Mouse (Mus musculus) inflammation-experienced regulatory T-cells, adult 6 months (primary cell): ENCODE data around the gene Rasip1. TPM values are rescaled to one million over a fixed set of nuclear protein-coding genes. Genes with fewer than 3 reads are reported as not detected.

ENCODE experiments used
- polyA plus RNA-seq, 3 experiments: library from polyadenylated mRNA; unstranded; fragments of 100-300 nt; shearing (Covaris generic); gene quantifications; one replicate each; pipeline ENCODE4 v1.2.1; 2017

The Rasip1 gene
- polyA plus RNA-seq, 3 experiments from 2014 or later: 0.17 TPM; not detected in 2

Other genes starting within 250 kb of the Rasip1 start
- gene Snrnp70, start 231.7 kb upstream of the Rasip1 start, polyA plus RNA-seq: 100 to 1,000 TPM in 1 of 3 experiments, 10 to 100 TPM in 2; 72.4 to 131 (median 77.7) TPM
- not detected for gene Kcna7, start 221.8 kb upstream of the Rasip1 start, polyA plus RNA-seq
- under 1 TPM in 2 of 3 experiments, not detected in 1; 0.31 to 0.34 TPM for gene Ntf5, start 213.8 kb upstream of the Rasip1 start, polyA plus RNA-seq
- not detected for gene Lhb, start 206.7 kb upstream of the Rasip1 start, polyA plus RNA-seq
- gene Gys1, start 192.6 kb upstream of the Rasip1 start, polyA plus RNA-seq: 1 to 10 TPM; 6.7 to 10.0 (median 9.7) TPM
- gene Ruvbl2, start 189.4 kb upstream of the Rasip1 start, polyA plus RNA-seq: 10 to 100 TPM; 36.7 to 48.4 (median 43.8) TPM
- 1,000 to 10,000 TPM; 1,271 to 2,003 (median 1,772) TPM for gene Ftl1, start 167.6 kb upstream of the Rasip1 start, polyA plus RNA-seq
- gene Bax, start 160.6 kb upstream of the Rasip1 start, polyA plus RNA-seq: 100 to 1,000 TPM; 138 to 175 (median 143) TPM
- gene Tulp2, start 145.6 kb upstream of the Rasip1 start, polyA plus RNA-seq: 1 to 10 TPM in 1 of 3 experiments, under 1 TPM in 2; 0.23 to 1.8 (median 0.29) TPM
- not detected for gene Gm45808, start 140.7 kb upstream of the Rasip1 start, polyA plus RNA-seq
- 1 to 10 TPM; 1.0 to 1.1 (median 1.1) TPM for gene Dhdh, start 138.7 kb upstream of the Rasip1 start, polyA plus RNA-seq
- 100 to 1,000 TPM; 119 to 153 (median 121) TPM for gene Nucb1, start 117.1 kb upstream of the Rasip1 start, polyA plus RNA-seq
- 10 to 100 TPM; 30.4 to 76.6 (median 56.4) TPM for gene Ppp1r15a, start 101.2 kb upstream of the Rasip1 start, polyA plus RNA-seq
- gene Plekha4, start 101.2 kb upstream of the Rasip1 start, polyA plus RNA-seq: under 1 TPM; 0.36 to 0.78 (median 0.53) TPM
- gene Hsd17b14, start 72.6 kb upstream of the Rasip1 start, polyA plus RNA-seq: under 1 TPM; 0.82 to 0.95 (median 0.91) TPM
- 10 to 100 TPM; 33.2 to 54.7 (median 51.4) TPM for gene Bcat2, start 57.3 kb upstream of the Rasip1 start, polyA plus RNA-seq
- gene Fgf21, start 12.0 kb upstream of the Rasip1 start, polyA plus RNA-seq: not detected
- gene Fut1, start 10.2 kb upstream of the Rasip1 start, polyA plus RNA-seq: not detected
- not detected for gene Izumo1, start 5.7 kb upstream of the Rasip1 start, polyA plus RNA-seq
- gene Mamstr, start 12.5 kb downstream of the Rasip1 start, polyA plus RNA-seq: not detected
- gene Fut2, start 38.9 kb downstream of the Rasip1 start, polyA plus RNA-seq: not detected
- gene Ntn5, start 56.5 kb downstream of the Rasip1 start, polyA plus RNA-seq: not detected
- gene Sec1, start 66.9 kb downstream of the Rasip1 start, polyA plus RNA-seq: under 1 TPM in 1 of 3 experiments, not detected in 2; 0.22 TPM
- gene Car11, start 72.4 kb downstream of the Rasip1 start, polyA plus RNA-seq: 1 to 10 TPM in 2 of 3 experiments, not detected in 1; 1.5 TPM
- 1 to 10 TPM; 3.1 to 8.6 (median 6.5) TPM for gene Dbp, start 77.6 kb downstream of the Rasip1 start, polyA plus RNA-seq
- gene Rpl18, start 88.0 kb downstream of the Rasip1 start, polyA plus RNA-seq: 1,000 to 10,000 TPM; 1,609 to 2,946 (median 2,383) TPM
- 10 to 100 TPM; 12.1 to 17.3 (median 15.5) TPM for gene Sphk2, start 90.5 kb downstream of the Rasip1 start, polyA plus RNA-seq
- under 1 TPM in 2 of 3 experiments, not detected in 1; 0.63 to 0.80 TPM for gene Fam83e, start 93.7 kb downstream of the Rasip1 start, polyA plus RNA-seq
- gene Spaca4, start 98.3 kb downstream of the Rasip1 start, polyA plus RNA-seq: not detected
- gene Lmtk3, start 156.2 kb downstream of the Rasip1 start, polyA plus RNA-seq: under 1 TPM in 1 of 3 experiments, not detected in 2; 0.58 TPM
- gene Sult2b1, start 157.2 kb downstream of the Rasip1 start, polyA plus RNA-seq: 1 to 10 TPM; 3.4 to 6.4 (median 3.8) TPM
- 10 to 100 TPM; 11.9 to 19.8 (median 16.7) TPM for gene Cyth2, start 187.1 kb downstream of the Rasip1 start, polyA plus RNA-seq
- not detected for gene Kcnj14, start 197.3 kb downstream of the Rasip1 start, polyA plus RNA-seq
- gene Grwd1, start 203.5 kb downstream of the Rasip1 start, polyA plus RNA-seq: 10 to 100 TPM; 16.5 to 29.3 (median 27.2) TPM
- gene Kdelr1, start 245.3 kb downstream of the Rasip1 start, polyA plus RNA-seq: 10 to 100 TPM; 18.9 to 39.3 (median 36.9) TPM